Mouse (Mus musculus) lung, adult 18-20 months (tissue): ENCODE measurements around the gene Galnt4.

Source experiments
- DNase-seq, 2 experiments: peaks; one replicate each; pipeline ENCODE4 v3.0.0; 2022; ENCODE audit warnings: mixed read lengths in 2 of 2

Gene Galnt4

GRCm38 (mm10) chr10:99116237-99116632 is 8.3 kb downstream of the Galnt4 start:
- no peak for DNase-seq

GRCm38 (mm10) chr10:99116650-99117615 is 9.0 kb downstream of the Galnt4 start:
- DNase-seq = no peak

- no peak for DNase-seq
Observed at GRCm38 (mm10) chr10:99117876-99118275, 9.9 kb downstream of the Galnt4 start.

- DNase-seq = no peak
Observed at GRCm38 (mm10) chr10:99118697-99119096, 10.7 kb downstream of the Galnt4 start.

GRCm38 (mm10) chr10:99119471-99119870 is 11.5 kb downstream of the Galnt4 start:
- DNase-seq = no peak

GRCm38 (mm10) chr10:99126225-99126624 is 18.3 kb downstream of the Galnt4 start, which contains the start of gene Phxr2:
Gene Phxr2, minus strand, starts transcription at chr10:99126325.
- DNase-seq = no peak

GRCm38 (mm10) chr10:99126954-99127353 is 19.0 kb downstream of the Galnt4 start:
- peak; percentile 32 to 34 for DNase-seq

GRCm38 (mm10) chr10:99127691-99128261 is 19.8 kb downstream of the Galnt4 start:
- peak in 1 of 2 experiments; percentile 50 for DNase-seq

GRCm38 (mm10) chr10:99130611-99131010 is 22.7 kb downstream of the Galnt4 start:
- DNase-seq = peak in 1 of 2 experiments; percentile 24

- DNase-seq = no peak
Observed at GRCm38 (mm10) chr10:99131298-99131697, 23.3 kb downstream of the Galnt4 start.

- DNase-seq = peak; percentile 35 to 38
Observed at GRCm38 (mm10) chr10:99132189-99132588, 24.2 kb downstream of the Galnt4 start.

- no peak for DNase-seq
Observed at GRCm38 (mm10) chr10:99132595-99133272, 24.8 kb downstream of the Galnt4 start.

- no peak for DNase-seq
Observed at GRCm38 (mm10) chr10:99133321-99133875, 25.4 kb downstream of the Galnt4 start.

- DNase-seq = no peak
Observed at GRCm38 (mm10) chr10:99136337-99136736, 28.4 kb downstream of the Galnt4 start.

GRCm38 (mm10) chr10:99145611-99146010 is 37.7 kb downstream of the Galnt4 start:
- no peak for DNase-seq

GRCm38 (mm10) chr10:99146596-99146995 is 38.6 kb downstream of the Galnt4 start:
- no peak for DNase-seq

- no peak for DNase-seq
Observed at GRCm38 (mm10) chr10:99150016-99150415, 42.1 kb downstream of the Galnt4 start.

- no peak for DNase-seq
Observed at GRCm38 (mm10) chr10:99151580-99151979, 43.6 kb downstream of the Galnt4 start.

- peak in 1 of 2 experiments; percentile 52 for DNase-seq
Observed at GRCm38 (mm10) chr10:99152063-99152462, 44.1 kb downstream of the Galnt4 start.

GRCm38 (mm10) chr10:99154635-99155034 is 46.7 kb downstream of the Galnt4 start:
- DNase-seq = no peak

GRCm38 (mm10) chr10:99156808-99157207 is 48.8 kb downstream of the Galnt4 start:
- no peak for DNase-seq

GRCm38 (mm10) chr10:99157697-99158096 is 49.7 kb downstream of the Galnt4 start:
- DNase-seq = peak in 1 of 2 experiments; percentile 27
